Mouse (Mus musculus) kidney, postnatal 0 days (tissue): ENCODE data around the gene Zfp14. TPM values are rescaled to one million over a fixed set of nuclear protein-coding genes. Genes with fewer than 3 reads are reported as not detected.

Experiments used
- ATAC-seq: fragments of 200-750 bp; cut with Nextera tagmentation; replicated peaks from 2 replicates; pipeline ENCODE4 v1.8.0; 2017; ENCODE audit warnings: low read depth, moderate number of reproducible peaks, moderate TSS enrichment, moderate library complexity; ENCODE audit not compliant: low FRiP score
- DNase-seq: peaks from one replicate; pipeline ENCODE4 v3.0.0-alpha.2; 2016; ENCODE audit warnings: low spot score
- H3K27ac ChIP-seq: fragments of 300-500 bp; sonication (generic); 2 replicates; pipeline ENCODE4 v1.5.1; 2014; ENCODE audit warnings: mild to moderate bottlenecking
- H3K27me3 ChIP-seq: fragments of 300-500 bp; sonication (generic); 2 replicates; pipeline ENCODE4 v1.6.1; 2014; ENCODE audit warnings: low read length, mixed read lengths; ENCODE audit not compliant: insufficient read depth
- H3K36me3 ChIP-seq: fragments of 300-500 bp; sonication (generic); 2 replicates; pipeline ENCODE4 v1.6.1; 2014; ENCODE audit warnings: low read length, mixed read lengths; ENCODE audit not compliant: insufficient read depth
- H3K4me1 ChIP-seq: fragments of 300-500 bp; sonication (generic); replicated peaks from 2 replicates; pipeline ENCODE4 v1.6.1; 2014; ENCODE audit warnings: antibody characterized with exemption, low read length, mixed read lengths; ENCODE audit not compliant: insufficient read depth
- H3K4me2 ChIP-seq: fragments of 300-500 bp; sonication (generic); 2 replicates; pipeline ENCODE4 v1.6.1; 2014; ENCODE audit warnings: mild to moderate bottlenecking, low read length, moderate library complexity, mixed read lengths
- H3K4me3 ChIP-seq: fragments of 300-500 bp; sonication (generic); replicated peaks from 2 replicates; pipeline ENCODE4 v1.5.1; 2014; ENCODE audit warnings: low read depth, low read length
- H3K9ac ChIP-seq: fragments of 300-500 bp; sonication (generic); 2 replicates; pipeline ENCODE4 v1.6.1; 2014; ENCODE audit warnings: low read depth, low read length
- H3K9me3 ChIP-seq: fragments of 300-500 bp; sonication (generic); replicated peaks from 2 replicates; pipeline ENCODE4 v1.6.1; 2016; ENCODE audit warnings: low read length, inconsistent platforms, mixed read lengths
- CTCF ChIP-seq: IDR thresholded peaks from 2 replicates; pipeline ENCODE4 v1.5.1; 2016; ENCODE audit warnings: antibody characterized with exemption, low read depth, mild to moderate bottlenecking, moderate library complexity
- WGBS: fragments of 180-500 bp; shearing (Covaris S2); extraction: QIAGEN DNeasy Blood & Tissue Kit; methylation state at CpG from one replicate; pipeline ENCODE4 v1.1.7; 2014; 5-methylcytosine and 5-hydroxymethylcytosine counted together
- microRNA-seq: library from miRNA; unstranded; fragments of <30 nt; microRNA quantifications from one replicate; pipeline ENCODE4, GENCODE M21; 2016
- polyA plus RNA-seq: library from polyadenylated mRNA; unstranded; fragments of >200 nt; fragmentation: Nextera tagmentation; extraction: Ambion mirVana; gene quantifications from 2 replicates; pipeline ENCODE4 v1.2.1, GENCODE M21; 2015

Gene Zfp14
- polyA plus RNA-seq, 1 experiment from 2014 or later, result 3.8 TPM

DNA sequence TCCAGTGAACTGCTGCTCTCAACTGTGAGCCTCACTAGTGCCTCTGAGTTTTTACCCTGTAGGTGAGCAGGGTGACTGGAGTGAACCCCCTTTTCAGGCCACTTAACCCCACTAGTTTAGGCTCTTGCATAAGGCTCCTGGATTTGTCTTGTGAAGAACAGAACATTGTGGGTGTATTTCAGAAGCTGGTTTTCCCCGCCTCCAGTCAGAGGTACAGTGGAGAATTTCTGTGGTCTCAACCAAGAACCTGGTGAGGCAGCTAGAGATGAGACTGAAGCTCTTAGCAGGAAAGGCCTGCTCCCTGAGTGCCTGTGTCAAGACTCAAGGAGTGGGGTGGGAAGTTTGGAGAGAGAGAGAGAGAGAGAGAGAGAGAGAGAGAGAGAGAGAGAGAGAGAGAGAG, 43.6 kb downstream of the Zfp14 start:
- H3K27me3 ChIP-seq, result no peaks in the 10 kb centered on the region
- no peak overlapping the region for H3K4me3 ChIP-seq
- 88% methylated on average over 1 of the region's 1 CpGs for WGBS

DNA sequence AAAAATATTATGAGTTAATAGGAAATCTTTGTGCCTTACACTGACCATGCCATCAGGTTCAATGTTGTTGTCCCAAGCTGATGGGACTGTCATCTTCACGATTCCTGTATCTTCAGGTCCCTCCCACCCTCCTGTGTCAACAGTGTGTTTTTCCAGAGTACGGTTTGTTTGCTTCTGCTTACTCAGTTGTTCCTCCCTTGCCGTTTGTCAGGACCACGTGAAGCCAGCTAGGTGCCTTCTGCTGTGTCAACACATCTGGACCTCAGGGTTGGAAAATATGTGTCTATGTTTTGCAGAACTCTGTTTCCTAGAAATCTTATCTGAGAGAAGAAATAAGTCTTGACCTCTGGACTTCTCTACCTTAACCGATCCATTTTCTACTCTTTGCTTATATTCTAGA, 50.6 kb downstream of the Zfp14 start:
- Histone ChIP-seq H3K9ac (no peak overlapping the region), H3K36me3 (peaks cover 28% of the 10 kb centered on the region), H3K4me3 (no peak overlapping the region), H3K4me1 (no peaks in the 10 kb centered on the region), H3K27ac (no peak overlapping the region), H3K27me3 (no peaks in the 10 kb centered on the region), H3K9me3 (no peaks in the 10 kb centered on the region), H3K4me2 (no peak overlapping the region)
- TF ChIP-seq CTCF, result no peak
- WGBS, result 68% methylated on average over 5 of the region's 5 CpGs
- DNase-seq, result no peak
- ATAC-seq, result no peak

More for the DNA sequence above, 43.6 kb downstream of the Zfp14 start:
- no peaks in the 10 kb centered on the region for H3K9me3 ChIP-seq
- H3K36me3 ChIP-seq, result peaks cover 18% of the 10 kb centered on the region; the same call in 1 of the 2 replicates
- H3K27ac ChIP-seq, result no peak overlapping the region
- no peak overlapping the region for H3K4me2 ChIP-seq
- no peak for TF ChIP-seq CTCF
- peaks cover 8% of the 10 kb centered on the region; the same call in 1 of the 2 replicates for H3K4me1 ChIP-seq
- no peak for ATAC-seq
- no peak for DNase-seq
- H3K9ac ChIP-seq, result no peak overlapping the region

DNA sequence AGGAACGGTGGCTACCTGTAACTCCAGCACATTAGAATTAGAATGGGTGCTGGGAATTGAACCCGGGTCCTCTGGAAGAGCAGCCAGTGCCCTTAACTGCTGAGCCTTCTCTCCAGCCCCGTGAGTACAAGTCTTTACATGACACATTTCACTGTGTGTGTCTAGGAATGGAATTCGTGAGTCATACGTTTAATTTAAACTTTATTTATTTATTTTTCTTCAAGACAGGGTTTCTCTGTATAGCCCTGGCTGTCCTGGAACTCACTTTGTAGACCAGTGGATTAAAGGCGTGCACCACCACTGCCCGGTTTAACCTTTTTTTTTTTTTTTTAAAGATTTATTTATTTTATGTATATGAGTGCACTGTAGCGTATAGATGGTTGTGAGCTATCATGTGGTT, 56.0 kb downstream of the Zfp14 start:
- Histone ChIP-seq H3K4me1 (no peaks in the 10 kb centered on the region), H3K4me3 (no peak overlapping the region), H3K27me3 (no peaks in the 10 kb centered on the region), H3K9ac (no peak overlapping the region), H3K4me2 (no peak overlapping the region), H3K27ac (no peak overlapping the region), H3K9me3 (no peaks in the 10 kb centered on the region), H3K36me3 (peaks cover 45% of the 10 kb centered on the region)
- DNase-seq (no peak), ATAC-seq (no peak)
- TF ChIP-seq CTCF, result no peak
- WGBS, result 92% methylated on average over 8 of the region's 8 CpGs

DNA sequence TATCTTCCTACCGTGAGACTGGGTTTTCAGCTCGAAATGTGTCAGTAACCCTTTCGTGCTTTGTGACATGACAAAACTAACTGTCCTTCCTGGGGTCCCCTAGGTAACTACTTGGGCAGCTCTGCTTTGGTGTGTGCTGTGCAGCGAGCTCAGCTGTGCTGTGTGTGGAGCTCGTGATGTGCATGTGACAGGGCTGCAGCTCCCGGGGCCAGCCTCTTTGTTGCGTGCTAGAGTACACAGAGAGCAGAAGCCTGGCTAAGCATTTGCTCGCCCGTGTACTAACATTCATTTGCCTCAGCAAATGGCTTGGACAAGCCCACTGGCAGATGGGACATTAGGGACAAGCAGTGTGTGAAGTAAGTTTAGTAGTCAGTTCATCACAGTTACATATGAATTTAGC, 57.8 kb downstream of the Zfp14 start:
- H3K27ac ChIP-seq, result no peak overlapping the region
- H3K27me3 ChIP-seq, result no peaks in the 10 kb centered on the region
- no peak for ATAC-seq
- DNase-seq, result no peak
- no peak overlapping the region for H3K9ac ChIP-seq
- no peak for TF ChIP-seq CTCF
- no peaks in the 10 kb centered on the region for H3K4me1 ChIP-seq
- peaks cover 40% of the 10 kb centered on the region for H3K36me3 ChIP-seq
- no peaks in the 10 kb centered on the region for H3K9me3 ChIP-seq
- no peak overlapping the region for H3K4me2 ChIP-seq
- no peak overlapping the region for H3K4me3 ChIP-seq
- 92% methylated on average over 9 of the region's 9 CpGs for WGBS

DNA sequence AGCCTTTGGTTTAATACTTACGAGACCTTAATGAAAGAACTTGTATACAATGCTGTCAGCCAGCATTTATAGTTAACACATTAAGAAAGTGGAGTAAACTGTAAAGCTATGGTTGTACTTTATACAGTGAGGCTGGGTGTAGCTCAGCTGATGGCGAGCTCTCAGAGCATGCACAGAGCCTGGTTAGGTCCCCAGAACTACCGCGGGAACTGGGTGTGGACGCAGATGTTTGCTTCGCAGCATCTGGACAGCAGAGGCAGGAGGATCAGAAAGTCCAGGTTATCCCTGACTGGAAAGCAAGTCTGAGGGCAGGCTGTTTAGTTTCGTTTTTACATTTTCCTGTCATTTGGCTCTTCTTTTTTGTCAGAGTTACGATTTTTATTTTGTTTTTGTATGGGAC, 58.5 kb downstream of the Zfp14 start:
- WGBS, result 89% methylated on average over 8 of the region's 8 CpGs
- Histone ChIP-seq H3K9ac (no peak overlapping the region), H3K27me3 (no peaks in the 10 kb centered on the region), H3K4me1 (no peaks in the 10 kb centered on the region), H3K4me3 (no peak overlapping the region), H3K27ac (no peak overlapping the region), H3K4me2 (no peak overlapping the region), H3K9me3 (no peaks in the 10 kb centered on the region), H3K36me3 (peaks cover 37% of the 10 kb centered on the region)
- no peak for TF ChIP-seq CTCF
- DNase-seq, result no peak
- ATAC-seq, result no peak

DNA sequence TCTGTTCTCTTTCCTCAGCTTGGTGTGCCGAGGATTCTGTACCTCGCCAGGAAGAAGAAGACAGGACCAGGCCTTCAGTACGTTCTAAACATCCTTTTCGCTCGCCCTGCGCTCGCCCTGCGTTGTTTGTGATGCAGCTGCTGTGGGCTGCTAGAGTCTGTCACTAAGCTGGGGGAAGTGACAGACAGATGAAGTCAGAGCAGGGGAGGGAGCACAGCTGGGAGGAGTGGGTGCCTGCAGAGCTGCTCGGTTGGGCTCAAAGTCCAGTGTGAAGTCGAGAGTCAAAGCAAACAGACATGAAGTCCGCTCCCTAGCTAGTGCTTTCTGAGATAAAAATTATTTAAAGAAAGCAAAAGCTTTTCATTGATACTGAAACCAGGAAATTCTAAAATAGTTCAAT, 62.1 kb downstream of the Zfp14 start:
- WGBS, result 84% methylated on average over 11 of the region's 11 CpGs
- Histone ChIP-seq H3K9ac (no peak overlapping the region), H3K27me3 (no peaks in the 10 kb centered on the region), H3K4me2 (no peak overlapping the region), H3K36me3 (peaks cover 37% of the 10 kb centered on the region), H3K4me3 (no peak overlapping the region), H3K9me3 (no peaks in the 10 kb centered on the region), H3K4me1 (no peaks in the 10 kb centered on the region), H3K27ac (no peak overlapping the region)
- DNase-seq, result no peak
- no peak for ATAC-seq
- no peak for TF ChIP-seq CTCF

DNA sequence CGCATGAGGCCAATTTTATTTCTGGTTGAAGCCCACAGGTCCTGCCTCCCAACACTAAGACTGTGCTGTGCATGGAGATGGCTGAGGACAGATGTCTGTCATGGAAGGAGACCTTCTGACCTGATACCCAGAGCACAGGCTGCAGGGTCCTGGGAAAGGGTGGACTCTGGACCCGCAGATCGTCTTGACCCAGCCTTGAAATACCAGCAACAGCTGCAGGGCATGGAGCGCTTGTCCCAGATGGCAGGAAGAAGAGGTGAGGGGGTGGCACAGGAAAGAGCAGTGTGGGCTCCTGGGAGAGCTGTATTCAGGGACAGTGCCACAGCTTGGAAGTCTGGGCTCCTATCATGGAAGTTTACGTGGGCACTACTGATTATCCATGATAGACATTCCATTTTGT, 63.6 kb downstream of the Zfp14 start:
- peaks cover 31% of the 10 kb centered on the region for H3K36me3 ChIP-seq

More for the DNA sequence above, 63.6 kb downstream of the Zfp14 start:
- no peak for TF ChIP-seq CTCF
- Histone ChIP-seq H3K4me3 (no peak overlapping the region), H3K27ac (no peak overlapping the region), H3K4me2 (no peak overlapping the region), H3K9me3 (no peaks in the 10 kb centered on the region), H3K4me1 (peaks cover 6% of the 10 kb centered on the region; the same call in 1 of the 2 replicates), H3K9ac (no peak overlapping the region), H3K27me3 (no peaks in the 10 kb centered on the region)
- ATAC-seq (no peak), DNase-seq (no peak)
- WGBS, result 84% methylated on average over 5 of the region's 5 CpGs

Small RNA genes lying within 50 kb of the gene (microRNA-seq; reads per million reads assigned to microRNA genes)
- not detected for gene Gm23368

Other genes starting within 250 kb of the Zfp14 start
- 9.1 and 9.8 TPM in 2 replicates for gene Zfp790, start 235.3 kb downstream of the Zfp14 start, polyA plus RNA-seq
- gene Zfp940, start 197.7 kb downstream of the Zfp14 start, polyA plus RNA-seq, result 4.6 TPM in 2 replicates
- 5.5 and 5.6 TPM in 2 replicates for gene Zfp420, start 191.4 kb downstream of the Zfp14 start, polyA plus RNA-seq
- 7.7 and 7.8 TPM in 2 replicates for gene Zfp27, start 144.8 kb downstream of the Zfp14 start, polyA plus RNA-seq
- 3.9 and 4.7 TPM in 2 replicates for gene Zfp383, start 143.2 kb downstream of the Zfp14 start, polyA plus RNA-seq
- 5.6 and 6.7 TPM in 2 replicates for gene Zfp74, start 97.3 kb downstream of the Zfp14 start, polyA plus RNA-seq
- 6.4 TPM in 2 replicates for gene Zfp568, start 67.4 kb downstream of the Zfp14 start, polyA plus RNA-seq
- gene Zfp82, start 21.5 kb upstream of the Zfp14 start, polyA plus RNA-seq, result 2.7 and 3.7 TPM in 2 replicates
- gene Gm26920, start 39.0 kb upstream of the Zfp14 start, polyA plus RNA-seq, result 0.83 and 1.8 TPM in 2 replicates
- gene Zfp566, start 39.1 kb upstream of the Zfp14 start, polyA plus RNA-seq, result 9.5 and 9.6 TPM in 2 replicates
- gene Zfp260, start 43.4 kb upstream of the Zfp14 start, polyA plus RNA-seq, result 79.8 and 84.7 TPM in 2 replicates
- gene Zfp382, start 70.6 kb upstream of the Zfp14 start, polyA plus RNA-seq, result 4.9 and 5.5 TPM in 2 replicates
- gene Zfp146, start 118.4 kb upstream of the Zfp14 start, polyA plus RNA-seq, result 10.6 and 11.4 TPM in 2 replicates
- 32.9 and 43.0 TPM in 2 replicates for gene Cox7a1, start 132.8 kb upstream of the Zfp14 start, polyA plus RNA-seq
- gene Capns1, start 147.4 kb upstream of the Zfp14 start, polyA plus RNA-seq, result 121 and 122 TPM in 2 replicates
- 148 and 157 TPM in 2 replicates for gene Polr2i, start 180.6 kb upstream of the Zfp14 start, polyA plus RNA-seq
- 176 and 179 TPM in 2 replicates for gene Tbcb, start 180.9 kb upstream of the Zfp14 start, polyA plus RNA-seq
- not detected in 2 replicates for gene Ovol3, start 184.3 kb upstream of the Zfp14 start, polyA plus RNA-seq
- gene Thap8, start 228.7 kb upstream of the Zfp14 start, polyA plus RNA-seq, result 0.11 and 0.27 TPM in 2 replicates
- gene Wdr62, start 229.0 kb upstream of the Zfp14 start, polyA plus RNA-seq, result 2.7 and 3.4 TPM in 2 replicates
- gene Clip3, start 240.3 kb upstream of the Zfp14 start, polyA plus RNA-seq, result 22.7 and 23.3 TPM in 2 replicates